Mouse (Mus musculus): ENCODE measurements at regions not wholly inside any gene's neighbourhood (a gene's known extent, or its start where the extent isn't known, plus 50 kb on each side); places are given as distances from the start of the nearest gene placed in this dataset.

GRCm38 (mm10) chr3:40185597-40186320 is 345.3 kb upstream of the Intu start:
- H3K27me3 ChIP-seq (ENCODE audit: insufficient read depth, poor library complexity, severe bottlenecking) = no peaks in the 10 kb centered on the region
- no peak for DNase-seq (ENCODE audit: low spot score)
- H3K27ac ChIP-seq = no peak overlapping the region
- H3K36me3 ChIP-seq = no peaks in the 10 kb centered on the region
- H3K4me1 ChIP-seq = no peaks in the 10 kb centered on the region
- no peaks in the 10 kb centered on the region for H3K9me3 ChIP-seq
- WGBS = 84% methylated on average over 5 of the region's 5 CpGs
- no peak overlapping the region for H3K4me3 ChIP-seq

GRCm38 (mm10) chr3:40189529-40189928 is 341.6 kb upstream of the Intu start:
- Histone ChIP-seq H3K9me3 (no peaks in the 10 kb centered on the region), H3K27me3 (ENCODE audit: insufficient read depth, poor library complexity, severe bottlenecking) (no peaks in the 10 kb centered on the region)
- 77% methylated on average over 6 of the region's 6 CpGs for WGBS

DNA sequence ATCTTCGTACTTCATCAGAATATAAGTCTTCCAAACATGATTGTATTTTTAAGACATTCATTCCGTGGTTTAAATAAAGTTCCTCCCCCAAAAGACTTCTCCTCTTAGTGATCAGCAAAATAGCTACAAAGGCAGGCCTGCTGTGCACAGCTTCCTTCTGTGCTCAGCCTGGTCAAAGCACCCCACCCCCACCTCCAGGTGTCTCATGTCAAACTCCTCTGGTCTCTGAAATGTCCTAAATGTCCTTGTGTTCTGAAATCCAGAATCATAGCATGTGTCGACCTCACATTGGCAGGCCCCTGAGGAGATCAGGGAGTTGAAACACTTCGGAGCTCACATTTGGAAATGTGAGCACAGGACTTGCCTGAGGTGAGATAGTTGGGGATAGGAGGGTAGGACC is 341.1 kb upstream of the Intu start:
- no peak overlapping the region for H3K27ac ChIP-seq
- no peak overlapping the region for H3K4me3 ChIP-seq
- no peaks in the 10 kb centered on the region for H3K36me3 ChIP-seq
- no peak for DNase-seq (ENCODE audit: low spot score)
- 61% methylated on average over 4 of the region's 4 CpGs for WGBS
- H3K27me3 ChIP-seq (ENCODE audit: insufficient read depth, poor library complexity, severe bottlenecking) = no peaks in the 10 kb centered on the region
- no peaks in the 10 kb centered on the region for H3K9me3 ChIP-seq
- H3K4me1 ChIP-seq = no peaks in the 10 kb centered on the region

More at GRCm38 (mm10) chr3:40189529-40189928, 341.6 kb upstream of the Intu start:
- DNase-seq (ENCODE audit: low spot score) = no peak
- Histone ChIP-seq H3K36me3 (no peaks in the 10 kb centered on the region), H3K27ac (no peak overlapping the region), H3K4me3 (no peak overlapping the region), H3K4me1 (no peaks in the 10 kb centered on the region)

GRCm38 (mm10) chr3:40200174-40200573 is 330.9 kb upstream of the Intu start:
- Histone ChIP-seq H3K4me1 (no peaks in the 10 kb centered on the region), H3K36me3 (no peaks in the 10 kb centered on the region), H3K9me3 (no peaks in the 10 kb centered on the region), H3K27me3 (ENCODE audit: insufficient read depth, poor library complexity, severe bottlenecking) (no peaks in the 10 kb centered on the region), H3K27ac (no peak overlapping the region), H3K4me3 (no peak overlapping the region)
- no peak for DNase-seq (ENCODE audit: low spot score)
- WGBS = 84% methylated on average over 4 of the region's 4 CpGs

DNA sequence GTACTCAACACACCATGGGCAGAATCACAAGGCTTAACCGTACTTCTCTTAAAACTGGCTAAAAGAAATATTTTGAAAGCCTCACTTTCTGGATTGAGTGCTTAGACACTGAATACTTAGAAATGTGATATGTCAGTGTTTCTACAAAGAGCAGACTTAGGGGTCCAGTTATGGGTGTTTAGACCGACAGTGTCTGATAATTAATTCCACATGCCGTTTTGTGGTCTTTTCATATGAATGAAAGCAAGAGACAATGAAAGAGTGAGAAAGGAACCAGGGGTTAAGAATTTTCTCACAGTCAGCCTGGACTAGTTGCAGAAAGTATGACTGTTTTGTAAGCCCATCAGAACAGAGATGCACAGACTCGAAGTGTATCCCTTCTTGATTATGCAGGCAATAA is 324.8 kb upstream of the Intu start:
- no peaks in the 10 kb centered on the region for H3K36me3 ChIP-seq
- DNase-seq (ENCODE audit: low spot score) = no peak
- H3K27ac ChIP-seq = no peak overlapping the region
- H3K4me1 ChIP-seq = no peaks in the 10 kb centered on the region
- H3K4me3 ChIP-seq = no peak overlapping the region
- WGBS = 86% methylated on average over 4 of the region's 4 CpGs
- no peaks in the 10 kb centered on the region for H3K9me3 ChIP-seq
- no peaks in the 10 kb centered on the region for H3K27me3 ChIP-seq (ENCODE audit: insufficient read depth, poor library complexity, severe bottlenecking)

DNA sequence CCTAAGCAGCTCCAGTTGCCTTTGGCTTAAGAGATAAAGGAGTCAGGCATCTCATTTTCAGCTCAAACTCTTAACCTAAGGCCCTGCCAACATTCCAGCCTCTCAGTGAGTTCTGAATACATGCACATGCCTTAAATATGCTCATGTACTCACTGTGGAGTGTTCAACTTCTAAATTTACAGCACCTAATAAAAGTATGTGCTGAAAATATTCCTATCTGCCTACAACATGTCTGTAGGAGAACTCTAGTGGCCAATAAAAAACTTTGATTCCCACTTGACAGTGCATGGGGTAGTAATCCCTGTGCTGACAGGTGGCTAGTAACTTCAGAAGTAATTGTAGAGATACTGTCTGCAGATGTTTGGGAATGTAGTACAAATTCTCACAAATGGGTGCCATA is 319.3 kb upstream of the Intu start:
- no peaks in the 10 kb centered on the region for H3K36me3 ChIP-seq
- H3K4me1 ChIP-seq = no peaks in the 10 kb centered on the region
- no peaks in the 10 kb centered on the region for H3K27me3 ChIP-seq (ENCODE audit: insufficient read depth, poor library complexity, severe bottlenecking)
- H3K4me3 ChIP-seq = no peak overlapping the region
- no peak overlapping the region for H3K27ac ChIP-seq
- DNase-seq (ENCODE audit: low spot score) = no peak
- no peaks in the 10 kb centered on the region for H3K9me3 ChIP-seq

GRCm38 (mm10) chr3:40226772-40227171 is 304.3 kb upstream of the Intu start:
- no peaks in the 10 kb centered on the region for H3K27me3 ChIP-seq (ENCODE audit: insufficient read depth, poor library complexity, severe bottlenecking)
- no peaks in the 10 kb centered on the region for H3K36me3 ChIP-seq
- H3K27ac ChIP-seq = no peak overlapping the region
- no peak overlapping the region for H3K4me3 ChIP-seq
- H3K4me1 ChIP-seq = no peaks in the 10 kb centered on the region
- no peak for DNase-seq (ENCODE audit: low spot score)
- no peaks in the 10 kb centered on the region for H3K9me3 ChIP-seq
- 51% methylated on average over 1 of the region's 1 CpGs for WGBS

GRCm38 (mm10) chr3:40243499-40244101 is 287.5 kb upstream of the Intu start:
- no peak overlapping the region for H3K27ac ChIP-seq
- no peaks in the 10 kb centered on the region for H3K27me3 ChIP-seq (ENCODE audit: insufficient read depth, poor library complexity, severe bottlenecking)
- H3K4me1 ChIP-seq = no peaks in the 10 kb centered on the region
- H3K4me3 ChIP-seq = no peak overlapping the region
- no peak for DNase-seq (ENCODE audit: low spot score)
- H3K9me3 ChIP-seq = no peaks in the 10 kb centered on the region
- no peaks in the 10 kb centered on the region for H3K36me3 ChIP-seq
- WGBS = 81% methylated on average over 4 of the region's 4 CpGs

DNA sequence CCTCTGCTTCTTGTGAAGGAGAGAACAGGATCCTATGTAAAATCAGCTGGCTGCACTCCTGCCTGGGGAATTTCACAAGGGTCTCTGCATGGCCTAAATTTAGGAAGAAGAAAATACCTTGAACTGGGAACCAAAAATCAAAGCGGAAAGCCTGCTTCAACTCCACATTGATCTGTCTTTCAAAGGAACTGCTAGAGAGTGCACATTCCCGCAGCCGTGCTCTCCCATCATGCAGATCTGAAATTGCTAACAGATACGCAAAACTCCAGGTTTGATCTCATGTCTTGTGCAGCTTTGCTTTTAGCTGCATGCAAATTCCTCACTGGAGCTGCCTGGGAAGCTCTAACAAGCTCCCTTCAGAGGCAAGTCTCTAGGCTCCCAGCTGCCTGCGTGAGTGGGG is 276.7 kb upstream of the Intu start:
- DNase-seq (ENCODE audit: low spot score) = no peak
- H3K4me3 ChIP-seq = no peak overlapping the region

GRCm38 (mm10) chr3:40262536-40262935 is 268.6 kb upstream of the Intu start:
- no peaks in the 10 kb centered on the region for H3K36me3 ChIP-seq
- DNase-seq (ENCODE audit: low spot score) = no peak
- no peaks in the 10 kb centered on the region for H3K4me1 ChIP-seq
- no peak overlapping the region for H3K27ac ChIP-seq
- H3K4me3 ChIP-seq = no peak overlapping the region
- no peaks in the 10 kb centered on the region for H3K27me3 ChIP-seq (ENCODE audit: insufficient read depth, poor library complexity, severe bottlenecking)
- 80% methylated on average over 7 of the region's 7 CpGs for WGBS
- H3K9me3 ChIP-seq = no peaks in the 10 kb centered on the region

More for the DNA sequence above, 276.7 kb upstream of the Intu start:
- Histone ChIP-seq H3K4me1 (no peaks in the 10 kb centered on the region), H3K36me3 (no peaks in the 10 kb centered on the region), H3K9me3 (no peaks in the 10 kb centered on the region), H3K27me3 (ENCODE audit: insufficient read depth, poor library complexity, severe bottlenecking) (no peaks in the 10 kb centered on the region), H3K27ac (no peak overlapping the region)
- WGBS = 41% methylated on average over 5 of the region's 5 CpGs

GRCm38 (mm10) chr3:40267514-40267913 is 263.6 kb upstream of the Intu start:
- no peaks in the 10 kb centered on the region for H3K4me1 ChIP-seq
- H3K27ac ChIP-seq = no peak overlapping the region
- H3K36me3 ChIP-seq = no peaks in the 10 kb centered on the region
- no peaks in the 10 kb centered on the region for H3K27me3 ChIP-seq (ENCODE audit: insufficient read depth, poor library complexity, severe bottlenecking)
- DNase-seq (ENCODE audit: low spot score) = no peak
- no peaks in the 10 kb centered on the region for H3K9me3 ChIP-seq
- H3K4me3 ChIP-seq = no peak overlapping the region
- 84% methylated on average over 1 of the region's 1 CpGs for WGBS

- no peaks in the 10 kb centered on the region for H3K36me3 ChIP-seq
Observed at GRCm38 (mm10) chr3:40282926-40283325, 248.2 kb upstream of the Intu start.

DNA sequence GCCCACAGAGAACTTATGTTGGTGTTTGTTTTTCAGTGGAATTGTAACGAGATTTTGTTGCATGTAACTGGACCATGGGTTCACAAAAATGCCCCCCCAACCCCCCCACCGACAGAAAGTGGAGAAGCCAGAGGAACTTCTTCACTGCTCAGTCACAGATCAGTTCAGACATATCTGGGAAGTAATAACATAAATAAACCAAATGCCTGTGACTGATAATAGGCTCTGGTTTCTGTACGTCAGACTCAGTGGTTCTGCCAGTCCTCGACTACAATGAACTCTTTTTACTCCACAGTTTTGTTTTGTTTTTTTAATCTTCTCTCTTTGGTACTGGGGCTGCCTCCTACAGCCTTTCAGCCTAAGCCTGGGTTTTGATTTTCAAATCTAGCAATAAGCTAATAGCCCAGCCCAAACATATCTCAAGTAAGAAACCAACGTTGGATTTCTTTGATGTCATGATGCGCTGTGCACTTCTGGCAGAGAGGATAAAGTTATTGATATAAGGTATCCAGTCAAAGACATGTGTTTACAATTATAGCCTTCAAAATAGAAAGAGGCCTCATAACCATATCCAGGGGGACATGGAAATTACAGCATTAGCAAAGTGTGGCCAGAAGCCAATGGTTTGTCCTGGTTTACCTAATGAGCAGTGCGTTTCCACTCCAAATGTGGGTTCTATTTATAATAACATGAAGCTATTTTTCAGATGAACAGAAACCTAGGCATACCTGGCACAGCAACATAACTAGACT is 244.0 kb upstream of the Intu start:
- Histone ChIP-seq H3K9me3 (no peaks in the 10 kb centered on the region), H3K4me3 (no peak overlapping the region), H3K36me3 (no peaks in the 10 kb centered on the region), H3K27ac (no peak overlapping the region), H3K4me1 (no peaks in the 10 kb centered on the region), H3K27me3 (ENCODE audit: insufficient read depth, poor library complexity, severe bottlenecking) (no peaks in the 10 kb centered on the region)
- WGBS = 58% methylated on average over 7 of the region's 7 CpGs
- DNase-seq (ENCODE audit: low spot score) = no peak

More at GRCm38 (mm10) chr3:40282926-40283325, 248.2 kb upstream of the Intu start:
- Histone ChIP-seq H3K9me3 (no peaks in the 10 kb centered on the region), H3K4me1 (no peaks in the 10 kb centered on the region), H3K4me3 (no peak overlapping the region), H3K27ac (no peak overlapping the region), H3K27me3 (ENCODE audit: insufficient read depth, poor library complexity, severe bottlenecking) (no peaks in the 10 kb centered on the region)
- DNase-seq (ENCODE audit: low spot score) = no peak
- 90% methylated on average over 1 of the region's 1 CpGs for WGBS

All from heart, embryonic 10.5 days (tissue).